Mouse (Mus musculus): ENCODE results near the gene Gabpa.

GRCm38 (mm10) chr16:84873805-84874204 is 39.1 kb downstream of the Gabpa start:
- TF ChIP-seq MAFK (IDR thresholded peaks at IDR 0.05; ENCODE audit: insufficient read depth, low read depth, low read length): no peak
- no peak for TF ChIP-seq HCFC1 (IDR thresholded peaks at IDR 0.05; ENCODE audit: borderline replicate concordance, insufficient read depth, low read length)
- TF ChIP-seq ZNF384 (IDR thresholded peaks at IDR 0.05; ENCODE audit: low read depth, low read length): no peak

Measured in ES-E14 (cell line).